Mouse (Mus musculus): ENCODE data around the gene Serinc4.
"Not testable (repeated sequence)": the region's sequence is repeated elsewhere in the genome, so short reads cannot be mapped to it uniquely, and the experiment has no call there.

Serinc4 gene

GRCm38 (mm10) chr2:121456692-121457642 lies at the start of gene Serinc4:
Serinc4 (minus strand) TSS chr2:121456781.
- peak; percentile 90 for DNase-seq

GRCm38 (mm10) chr2:121501550-121501949 lies 45.0 kb upstream of the Serinc4 start:
- DNase-seq: not testable (repeated sequence)

GRCm38 (mm10) chr2:121484403-121484802 lies 27.8 kb upstream of the Serinc4 start:
- DNase-seq: not testable (repeated sequence)

GRCm38 (mm10) chr2:121483576-121483975 lies 27.0 kb upstream of the Serinc4 start:
- no peak for DNase-seq

- DNase-seq: not testable (repeated sequence)
These were observed 24.3 kb upstream of the Serinc4 start for GRCm38 (mm10) chr2:121480916-121481315.

GRCm38 (mm10) chr2:121480498-121480897 lies 23.9 kb upstream of the Serinc4 start:
- DNase-seq: peak; percentile 60

GRCm38 (mm10) chr2:121477491-121478266 lies 21.1 kb upstream of the Serinc4 start:
- DNase-seq: no peak

GRCm38 (mm10) chr2:121475306-121475705 lies 18.7 kb upstream of the Serinc4 start:
- DNase-seq: not testable (repeated sequence)

- DNase-seq: no peak
These were observed 17.6 kb upstream of the Serinc4 start for GRCm38 (mm10) chr2:121474180-121474535.

GRCm38 (mm10) chr2:121473301-121474179 lies 17.0 kb upstream of the Serinc4 start, which contains the start of gene Mfap1b:
Mfap1b (minus strand) TSS chr2:121474067.
- peak; percentile 78 for DNase-seq

GRCm38 (mm10) chr2:121472783-121473182 lies 16.2 kb upstream of the Serinc4 start:
- not testable (repeated sequence) for DNase-seq

- DNase-seq: not testable (repeated sequence)
These were observed 12.4 kb upstream of the Serinc4 start for GRCm38 (mm10) chr2:121468982-121469381.

- no peak for DNase-seq
These were observed 3.5 kb upstream of the Serinc4 start for GRCm38 (mm10) chr2:121460071-121460470.

- DNase-seq: no peak
These were observed 1.0 kb downstream of the Serinc4 start for GRCm38 (mm10) chr2:121455534-121455933.

- DNase-seq: no peak
These were observed 2.7 kb downstream of the Serinc4 start for GRCm38 (mm10) chr2:121453917-121454316.

GRCm38 (mm10) chr2:121452990-121453389 lies 3.6 kb downstream of the Serinc4 start, which contains the start of gene Hypk:
Hypk (plus strand) TSS chr2:121453290.
- no peak for DNase-seq

GRCm38 (mm10) chr2:121452361-121452760 lies 4.2 kb downstream of the Serinc4 start:
- no peak for DNase-seq

GRCm38 (mm10) chr2:121450093-121450492 lies 6.5 kb downstream of the Serinc4 start:
- no peak for DNase-seq

GRCm38 (mm10) chr2:121449545-121450011 lies 7.0 kb downstream of the Serinc4 start:
- DNase-seq: no peak

GRCm38 (mm10) chr2:121448739-121449535 lies 7.6 kb downstream of the Serinc4 start, which contains the start of gene Serf2:
Serf2 (plus strand) TSS chr2:121449195.
- DNase-seq: peak; percentile 99

GRCm38 (mm10) chr2:121448136-121448535 lies 8.4 kb downstream of the Serinc4 start:
- DNase-seq: peak; percentile 66

Measured in thymus, postnatal 4 days (tissue).